Mouse (Mus musculus) right cerebral cortex, adult 2 months (tissue): ENCODE results near the gene AC109138.7.

Source experiments
- DNase-seq, 2 experiments: peaks; one replicate each; pipeline ENCODE4 v3.0.0; 2021 to 2022; ENCODE audit warnings: low spot score in 2 of 2

The AC109138.7 gene

DNA sequence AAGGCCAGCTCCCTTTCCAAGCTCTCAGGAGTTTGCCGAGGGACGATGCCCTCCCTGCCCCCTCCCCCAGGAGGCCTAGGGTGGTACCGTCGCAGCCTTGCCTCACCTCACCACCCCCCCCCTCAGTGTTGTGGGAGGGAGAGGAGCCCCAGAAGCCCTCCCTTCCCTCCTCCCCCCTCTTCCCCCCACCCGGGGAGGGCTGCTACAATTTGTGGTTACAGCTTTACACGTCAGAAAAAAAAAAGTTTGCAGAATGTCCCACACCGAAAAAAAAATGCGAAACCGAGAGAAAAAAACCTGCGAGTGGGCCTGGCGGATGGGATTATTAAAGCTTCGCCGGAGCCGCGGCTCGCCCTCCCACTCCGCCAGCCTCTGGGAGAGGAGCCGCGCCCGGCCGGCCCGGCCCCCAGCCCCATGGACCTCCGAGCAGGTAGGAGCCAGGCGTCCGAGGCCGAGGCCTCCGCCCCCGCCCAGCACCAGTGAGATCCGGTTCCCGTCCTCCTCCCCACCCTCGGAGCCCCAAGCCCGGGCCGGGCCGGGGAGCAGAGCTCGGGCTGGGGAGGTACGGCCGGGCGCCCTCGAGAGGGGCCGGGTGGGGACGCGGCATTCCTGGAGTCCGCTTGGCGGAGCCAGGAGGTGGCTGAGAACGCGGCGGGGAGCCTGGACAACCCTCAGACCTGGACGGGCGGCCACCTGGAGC, at the start of gene AC109138.7, which contains the start of gene Clcf1:
Gene AC109138.7, plus strand, starts transcription at position 287 of the 700 bp plus-strand sequence.
Gene Clcf1, plus strand, starts transcription at position 168 of the 700 bp plus-strand sequence.
- DNase-seq = no peak

DNA sequence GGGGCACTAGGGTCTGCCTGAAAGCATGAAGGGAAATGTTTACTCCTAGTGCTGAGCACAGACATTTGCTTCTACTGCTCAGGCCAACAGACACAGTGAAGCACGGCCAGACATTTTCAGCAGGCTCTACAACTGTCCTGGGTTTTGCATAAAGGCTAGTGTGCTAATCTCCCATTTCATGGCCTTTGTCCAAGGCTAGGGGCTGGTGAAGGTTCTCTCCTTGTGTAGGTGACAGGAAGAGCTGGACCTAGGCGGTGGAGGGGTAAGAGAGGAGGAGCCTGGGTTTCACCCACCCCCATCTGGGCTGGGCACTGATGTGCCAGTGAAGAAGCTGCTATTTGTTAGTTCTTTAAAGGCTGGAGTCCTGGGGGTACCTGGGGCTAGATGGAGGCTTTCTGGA, 49.4 kb upstream of the AC109138.7 start:
- DNase-seq = no peak

DNA sequence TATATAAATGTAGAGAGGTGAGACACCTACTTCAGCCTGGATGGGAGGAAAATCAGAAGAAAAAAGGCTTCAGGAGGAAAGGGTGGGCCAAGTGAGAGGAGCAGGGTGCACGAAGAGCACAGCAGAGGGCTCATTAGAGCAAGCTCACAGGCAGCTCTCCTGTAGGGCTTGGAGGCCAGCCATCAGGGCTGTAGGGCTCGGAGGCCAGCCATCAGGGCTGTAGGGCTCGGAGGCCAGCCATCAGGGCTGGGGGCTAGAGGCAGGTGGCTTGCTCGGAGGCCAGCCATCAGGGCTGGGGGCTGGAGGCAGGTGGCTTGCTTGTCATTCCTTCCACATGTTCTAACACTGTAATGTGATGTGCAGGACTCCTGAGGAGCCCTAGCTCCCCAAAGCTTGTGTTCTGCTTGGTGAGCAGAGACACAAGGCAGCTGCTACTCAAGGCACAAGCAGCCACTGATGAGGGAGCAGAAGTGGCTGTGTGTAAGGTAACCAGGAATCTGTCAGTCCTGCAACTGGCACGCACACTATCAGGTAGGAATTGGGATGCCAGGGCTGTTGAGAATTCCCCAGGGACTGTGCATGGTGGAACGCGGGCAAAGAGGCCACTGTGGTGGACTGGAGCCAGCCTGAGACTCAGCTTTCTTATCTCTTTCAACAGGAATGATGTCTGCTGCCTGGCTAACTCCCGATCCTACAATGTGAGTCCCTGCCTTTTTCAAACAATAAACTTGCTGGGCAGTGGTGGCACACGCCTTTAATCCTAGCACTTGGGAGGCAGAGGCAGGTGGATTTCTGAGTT, 47.3 kb upstream of the AC109138.7 start:
- DNase-seq = no peak

DNA sequence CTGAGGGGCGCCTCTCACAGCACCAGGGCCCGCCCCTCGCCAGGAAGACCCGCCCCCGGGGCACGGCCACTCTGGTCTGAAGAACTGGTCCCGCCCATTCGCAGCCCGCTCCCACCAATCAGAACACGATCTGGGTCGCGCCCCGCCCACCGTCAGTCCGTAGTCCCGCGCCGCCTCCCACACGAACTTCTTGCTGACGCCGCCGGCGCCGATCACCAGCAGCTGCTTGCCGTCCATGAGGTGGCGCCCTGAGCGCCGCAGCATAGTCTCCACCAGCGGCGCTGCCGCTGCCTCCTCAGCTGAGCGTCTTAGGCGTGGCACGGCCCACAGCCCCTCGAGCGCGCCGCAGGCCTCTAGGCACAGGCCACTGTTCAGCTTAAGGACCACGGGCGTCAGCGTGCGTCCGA, 44.8 kb upstream of the AC109138.7 start:
- peak; percentile 99 to 100 for DNase-seq

DNA sequence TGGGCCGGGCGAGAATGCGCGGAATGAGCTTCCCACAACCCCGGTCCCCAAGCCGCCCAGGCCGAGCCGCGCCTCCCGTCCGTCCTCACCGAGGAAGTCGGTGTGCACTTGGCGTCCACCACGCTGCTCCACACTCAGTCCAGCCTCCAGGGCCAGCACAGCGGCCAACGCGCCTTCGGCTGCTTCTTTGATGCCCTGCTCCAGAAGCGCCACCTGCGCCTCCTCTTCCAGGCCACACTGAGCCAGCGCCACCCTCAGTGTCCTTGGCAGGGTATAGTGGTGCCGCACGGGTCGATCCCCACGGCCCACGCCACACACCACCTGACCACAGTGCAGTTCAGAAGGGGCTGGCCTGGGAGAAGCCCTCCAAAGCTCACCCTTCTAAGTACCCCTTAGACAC, 44.3 kb upstream of the AC109138.7 start:
- DNase-seq = peak in 1 of 2 experiments; percentile 58

GRCm38 (mm10) chr19:4170723-4171392, 43.3 kb upstream of the AC109138.7 start:
- no peak for DNase-seq

DNA sequence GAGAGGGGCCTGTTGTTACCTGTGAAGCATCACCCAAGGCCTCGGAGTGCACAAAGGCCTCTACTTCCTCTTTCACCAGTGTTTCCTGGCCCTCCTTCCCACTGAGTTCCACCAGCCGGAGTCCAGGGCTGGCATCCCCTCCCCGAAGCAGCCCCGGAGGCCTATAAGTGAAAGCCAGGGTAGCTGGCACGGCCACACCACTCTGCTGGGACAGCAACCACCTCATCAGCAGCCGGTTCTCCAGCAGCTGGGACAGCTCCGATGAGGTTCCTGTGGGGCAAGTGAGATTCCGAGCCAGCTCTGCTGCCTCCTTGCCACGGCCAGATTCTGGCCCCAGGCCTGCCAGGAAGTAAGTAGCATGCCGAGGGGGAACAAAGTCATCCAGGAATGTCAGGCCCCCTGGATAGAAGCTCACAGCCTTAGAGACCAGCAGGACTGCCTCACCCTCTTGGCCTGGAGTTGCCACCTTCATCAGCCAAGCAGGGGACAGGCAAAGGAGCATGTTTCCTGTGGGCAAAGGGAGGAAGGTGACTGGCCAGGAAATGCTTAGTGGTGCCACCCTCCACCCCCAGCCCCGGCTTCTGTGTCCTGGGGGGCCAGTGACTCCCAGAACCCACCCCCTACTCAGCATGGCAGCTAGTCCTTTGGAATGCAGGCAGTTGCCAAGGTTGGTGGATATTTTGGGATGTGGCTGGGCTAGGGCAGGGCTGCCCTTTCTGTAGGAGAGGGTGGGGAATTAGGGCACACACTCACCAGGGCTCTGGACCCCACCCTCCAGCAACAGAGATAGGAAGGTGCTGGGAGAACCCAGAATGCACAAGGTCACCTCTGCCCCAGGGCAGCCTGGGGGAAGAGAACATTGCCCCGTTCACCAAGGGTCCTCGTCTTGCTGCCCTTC, 42.5 kb upstream of the AC109138.7 start:
- DNase-seq = no peak

GRCm38 (mm10) chr19:4172925-4173324, 41.2 kb upstream of the AC109138.7 start:
- no peak for DNase-seq

GRCm38 (mm10) chr19:4175368-4175947, 38.7 kb upstream of the AC109138.7 start, which contains the start of gene Carns1:
Carns1 (minus strand) TSS chr19:4175479.
- DNase-seq = no peak

- no peak for DNase-seq
These were observed 33.7 kb upstream of the AC109138.7 start for GRCm38 (mm10) chr19:4180411-4180810.

DNA sequence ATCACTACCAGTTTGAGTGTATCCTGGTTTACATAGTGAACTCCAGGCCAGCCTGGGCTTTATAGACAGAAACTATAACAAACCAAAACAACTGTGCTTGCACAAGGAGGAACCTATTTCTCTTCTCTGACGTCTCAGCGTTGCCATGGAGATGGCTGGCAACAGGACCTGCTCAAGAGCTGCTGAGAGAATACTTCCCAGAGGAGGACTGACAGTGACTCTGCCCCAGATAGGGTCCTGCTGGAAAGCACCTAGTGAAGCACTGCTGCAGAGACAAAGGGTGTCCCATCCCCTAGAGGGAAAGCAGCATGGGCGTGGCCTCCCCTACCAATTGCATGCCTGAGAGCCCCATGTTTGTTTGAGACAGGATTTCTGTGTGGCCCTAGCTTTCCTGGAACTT, 32.3 kb upstream of the AC109138.7 start:
- peak; percentile 79 to 89 for DNase-seq

GRCm38 (mm10) chr19:4183689-4184088, 30.5 kb upstream of the AC109138.7 start:
- no peak for DNase-seq

GRCm38 (mm10) chr19:4184976-4185975, 28.9 kb upstream of the AC109138.7 start:
- no peak for DNase-seq

DNA sequence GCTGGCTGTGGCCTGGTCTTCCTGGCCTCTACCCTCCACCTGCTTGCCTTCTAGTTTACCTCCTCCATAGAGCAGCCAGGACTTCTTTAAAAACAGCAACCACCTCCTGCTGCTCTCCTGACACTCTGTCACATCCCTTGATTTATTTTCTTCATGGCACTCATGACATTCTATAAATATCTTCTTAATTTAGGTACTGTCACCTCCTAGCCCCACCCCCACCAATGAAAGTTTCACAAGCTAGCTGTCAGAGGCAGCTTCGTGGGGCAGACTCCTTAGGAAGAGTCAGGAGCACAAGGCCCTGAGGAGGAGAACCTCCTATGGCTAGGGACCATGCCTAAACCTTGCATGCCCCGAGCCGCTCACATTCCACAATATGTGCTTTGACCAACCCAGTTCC, 26.9 kb upstream of the AC109138.7 start:
- no peak for DNase-seq

DNA sequence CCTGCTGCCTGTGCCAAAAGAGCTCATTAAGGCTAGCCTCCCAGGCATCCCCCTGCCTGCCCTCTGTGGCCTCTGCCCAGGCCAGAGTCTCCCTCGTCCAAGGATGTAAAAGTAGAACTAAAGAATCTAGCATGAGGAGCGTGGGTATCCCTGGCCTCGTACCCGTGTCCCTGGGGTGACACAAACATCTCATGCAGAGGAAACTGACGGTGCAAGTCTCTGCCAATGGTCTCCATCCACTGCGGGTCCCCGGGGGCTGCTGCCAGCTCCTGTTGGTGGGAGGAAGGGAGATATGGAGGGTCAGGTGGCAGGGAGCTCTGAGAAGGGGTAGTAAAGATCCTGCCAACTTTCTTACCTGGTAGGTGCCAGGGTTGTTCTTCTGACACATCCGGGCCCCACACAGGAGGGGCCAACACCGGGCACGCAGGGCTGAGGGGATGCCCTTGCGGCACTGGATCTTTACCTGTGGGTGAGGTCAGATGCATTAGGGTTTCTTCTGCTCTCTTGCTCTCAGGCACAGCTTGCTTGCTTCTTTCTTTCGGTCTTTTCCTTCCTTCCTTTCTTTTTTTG, 25.0 kb upstream of the AC109138.7 start:
- no peak for DNase-seq

DNA sequence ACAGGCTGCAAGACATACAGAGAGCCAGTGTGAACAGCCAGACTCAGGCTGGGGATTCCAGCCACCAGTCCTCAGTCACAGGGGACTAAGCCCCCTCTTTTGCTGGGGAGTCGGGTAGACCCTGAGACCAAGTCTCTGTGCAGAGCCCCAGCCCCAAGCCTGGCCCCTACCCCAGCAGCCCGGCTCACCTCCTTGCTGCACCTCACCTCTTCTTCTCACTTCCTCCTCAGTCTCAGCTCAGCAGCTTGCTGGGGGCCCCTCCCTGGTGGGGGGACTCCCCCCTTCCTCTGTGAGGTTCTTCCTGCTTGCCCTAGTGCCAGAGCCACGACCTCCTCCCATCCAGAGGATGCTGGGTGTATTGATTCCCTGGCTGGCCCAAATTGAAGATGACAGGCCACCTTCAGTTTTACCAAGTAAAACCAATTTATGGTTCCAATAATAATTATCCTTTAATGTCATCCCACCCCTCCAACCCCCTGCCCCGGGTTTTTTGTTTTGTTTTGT, 23.3 kb upstream of the AC109138.7 start, which contains the start of gene Tbc1d10c:
Gene Tbc1d10c, minus strand, starts transcription at position 454 of the 504 bp plus-strand sequence.
- no peak for DNase-seq

- peak; percentile 86 to 94 for DNase-seq
These were observed 22.5 kb upstream of the AC109138.7 start, which contains the start of gene Ppp1ca for GRCm38 (mm10) chr19:4191528-4192250. Ppp1ca (plus strand) TSS chr19:4192065.
